Mouse (Mus musculus): ENCODE data around the gene Maml3. TPM values are rescaled to one million over a fixed set of nuclear protein-coding genes. Genes with fewer than 3 reads are reported as not detected.

Maml3 gene
- polyA plus RNA-seq, 1 experiment from 2014 or later = 0.65 TPM

DNA sequence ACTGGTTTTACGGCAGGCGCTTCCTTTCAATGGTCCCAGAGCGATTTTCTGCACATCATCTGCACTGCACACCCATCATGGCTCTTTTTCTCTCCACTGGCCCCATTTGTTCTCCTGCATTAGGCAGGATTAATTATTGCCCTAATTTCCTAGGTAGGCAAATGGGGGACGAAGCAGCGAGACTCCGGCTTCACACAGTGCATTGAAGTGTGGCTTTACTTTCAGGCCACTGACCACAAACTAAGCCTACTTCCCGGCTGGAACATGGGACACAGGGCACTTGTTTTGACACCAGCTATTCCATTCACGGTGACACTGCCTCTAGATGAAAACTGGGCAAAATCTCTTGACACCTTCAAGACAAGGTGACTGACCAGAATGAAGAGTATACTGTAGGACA, 358.1 kb downstream of the Maml3 start:
- H3K9me3 ChIP-seq (ENCODE audit: low read length) = no peaks in the 10 kb centered on the region
- WGBS (ENCODE audit: insufficient replicate concordance) = 89% methylated on average over 8 of the region's 8 CpGs
- no peak overlapping the region for H3K4me3 ChIP-seq (ENCODE audit: low read depth, low read length)
- no peaks in the 10 kb centered on the region for H3K36me3 ChIP-seq (replicated peaks; ENCODE audit: insufficient read depth, low read length)
- no peak overlapping the region for H3K27ac ChIP-seq (ENCODE audit: low read depth)
- H3K4me2 ChIP-seq (ENCODE audit: low read depth, low read length) = no peak overlapping the region
- no peak for DNase-seq
- H3K9ac ChIP-seq (replicated peaks) = no peak overlapping the region
- ATAC-seq = no peak
- peaks cover 38% of the 10 kb centered on the region for H3K4me1 ChIP-seq (ENCODE audit: insufficient read depth)
- no peaks in the 10 kb centered on the region for H3K27me3 ChIP-seq (ENCODE audit: insufficient read depth, low read length)
- TF ChIP-seq EP300 (IDR thresholded peaks at IDR 0.05; ENCODE audit: low read depth) (no peak), CTCF (IDR thresholded peaks at IDR 0.05; ENCODE audit: low read depth) (no peak)

- 0 out of 2 replicates have a peak, but pooled peaks have one; percentile 4 for TF ChIP-seq EP300 (IDR thresholded peaks at IDR 0.05; ENCODE audit: low read depth)
- TF ChIP-seq CTCF (IDR thresholded peaks at IDR 0.05; ENCODE audit: low read depth) = no peak
- DNase-seq = no peak
- H3K27ac ChIP-seq (ENCODE audit: low read depth) = peak overlapping the region; percentile 82
- no peak overlapping the region for H3K9ac ChIP-seq (replicated peaks)
- no peaks in the 10 kb centered on the region for H3K36me3 ChIP-seq (replicated peaks; ENCODE audit: insufficient read depth, low read length)
- H3K4me2 ChIP-seq (ENCODE audit: low read depth, low read length) = peak overlapping the region; percentile 55
- H3K4me1 ChIP-seq (ENCODE audit: insufficient read depth) = peaks cover 35% of the 10 kb centered on the region
- H3K27me3 ChIP-seq (ENCODE audit: insufficient read depth, low read length) = no peaks in the 10 kb centered on the region
- WGBS (ENCODE audit: insufficient replicate concordance) = 30% methylated on average over 8 of the region's 8 CpGs
- no peak overlapping the region for H3K4me3 ChIP-seq (ENCODE audit: low read depth, low read length)
- ATAC-seq = peak; percentile 13
- no peaks in the 10 kb centered on the region for H3K9me3 ChIP-seq (ENCODE audit: low read length)
Measured at GRCm38 (mm10) chr3:51745162-51745561, 359.7 kb downstream of the Maml3 start.

GRCm38 (mm10) chr3:51744339-51744759, 360.5 kb downstream of the Maml3 start:
- TF ChIP-seq CTCF (IDR thresholded peaks at IDR 0.05; ENCODE audit: low read depth) (no peak), EP300 (IDR thresholded peaks at IDR 0.05; ENCODE audit: low read depth) (peak; percentile 87)
- 10% methylated on average over 4 of the region's 4 CpGs for WGBS (ENCODE audit: insufficient replicate concordance)
- peak overlapping the region; percentile 55 for H3K4me2 ChIP-seq (ENCODE audit: low read depth, low read length)
- no peak overlapping the region for H3K9ac ChIP-seq (replicated peaks)
- no peak overlapping the region for H3K4me3 ChIP-seq (ENCODE audit: low read depth, low read length)
- no peaks in the 10 kb centered on the region for H3K27me3 ChIP-seq (ENCODE audit: insufficient read depth, low read length)
- ATAC-seq = peak; percentile 95
- no peaks in the 10 kb centered on the region for H3K36me3 ChIP-seq (replicated peaks; ENCODE audit: insufficient read depth, low read length)
- no peaks in the 10 kb centered on the region for H3K9me3 ChIP-seq (ENCODE audit: low read length)
- H3K27ac ChIP-seq (ENCODE audit: low read depth) = peak overlapping the region; percentile 82
- DNase-seq = peak; percentile 47
- peaks cover 29% of the 10 kb centered on the region for H3K4me1 ChIP-seq (ENCODE audit: insufficient read depth)

- DNase-seq = no peak
- H3K27me3 ChIP-seq (ENCODE audit: insufficient read depth, low read length) = no peaks in the 10 kb centered on the region
- no peak overlapping the region for H3K4me3 ChIP-seq (ENCODE audit: low read depth, low read length)
- no peak for ATAC-seq
- H3K36me3 ChIP-seq (replicated peaks; ENCODE audit: insufficient read depth, low read length) = no peaks in the 10 kb centered on the region
- TF ChIP-seq CTCF (IDR thresholded peaks at IDR 0.05; ENCODE audit: low read depth) = no peak
- no peak for TF ChIP-seq EP300 (IDR thresholded peaks at IDR 0.05; ENCODE audit: low read depth)
- no peak overlapping the region for H3K4me2 ChIP-seq (ENCODE audit: low read depth, low read length)
- H3K27ac ChIP-seq (ENCODE audit: low read depth) = no peak overlapping the region
- H3K9ac ChIP-seq (replicated peaks) = no peak overlapping the region
- 49% methylated on average over 6 of the region's 6 CpGs for WGBS (ENCODE audit: insufficient replicate concordance)
- H3K4me1 ChIP-seq (ENCODE audit: insufficient read depth) = peaks cover 28% of the 10 kb centered on the region
- H3K9me3 ChIP-seq (ENCODE audit: low read length) = no peaks in the 10 kb centered on the region
Measured at GRCm38 (mm10) chr3:51742405-51742804, 362.5 kb downstream of the Maml3 start.

GRCm38 (mm10) chr3:51741824-51742223, 363.1 kb downstream of the Maml3 start:
- H3K4me1 ChIP-seq (ENCODE audit: insufficient read depth) = peaks cover 28% of the 10 kb centered on the region
- H3K4me3 ChIP-seq (ENCODE audit: low read depth, low read length) = no peak overlapping the region

DNA sequence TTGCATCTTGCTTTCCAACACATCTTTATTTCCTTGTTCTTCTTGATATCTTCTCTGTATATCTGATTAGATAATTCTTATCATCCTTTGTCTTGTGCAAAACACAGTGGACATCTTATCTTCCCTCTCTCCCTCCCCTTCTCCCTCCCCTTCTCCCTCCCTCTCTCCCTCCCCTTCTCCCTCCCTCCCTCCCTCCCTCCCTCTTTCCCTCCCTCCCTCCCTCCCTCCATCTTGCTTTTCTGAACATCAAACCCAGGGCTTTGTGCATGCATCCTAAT, 365.1 kb downstream of the Maml3 start:
- Histone ChIP-seq H3K4me1 (ENCODE audit: insufficient read depth) (peaks cover 20% of the 10 kb centered on the region), H3K4me2 (ENCODE audit: low read depth, low read length) (no peak overlapping the region), H3K9ac (replicated peaks) (no peak overlapping the region), H3K4me3 (ENCODE audit: low read depth, low read length) (no peak overlapping the region), H3K9me3 (ENCODE audit: low read length) (no peaks in the 10 kb centered on the region), H3K27me3 (ENCODE audit: insufficient read depth, low read length) (no peaks in the 10 kb centered on the region), H3K27ac (ENCODE audit: low read depth) (no peak overlapping the region), H3K36me3 (replicated peaks; ENCODE audit: insufficient read depth, low read length) (no peaks in the 10 kb centered on the region)
- TF ChIP-seq EP300 (IDR thresholded peaks at IDR 0.05; ENCODE audit: low read depth) (no peak), CTCF (IDR thresholded peaks at IDR 0.05; ENCODE audit: low read depth) (no peak)
- DNase-seq (no peak), ATAC-seq (no peak)

More at GRCm38 (mm10) chr3:51741824-51742223, 363.1 kb downstream of the Maml3 start:
- WGBS (ENCODE audit: insufficient replicate concordance) = 81% methylated on average over 10 of the region's 10 CpGs
- ATAC-seq = no peak
- DNase-seq = no peak
- Histone ChIP-seq H3K4me2 (ENCODE audit: low read depth, low read length) (no peak overlapping the region), H3K9me3 (ENCODE audit: low read length) (no peaks in the 10 kb centered on the region), H3K9ac (replicated peaks) (no peak overlapping the region), H3K36me3 (replicated peaks; ENCODE audit: insufficient read depth, low read length) (no peaks in the 10 kb centered on the region), H3K27ac (ENCODE audit: low read depth) (no peak overlapping the region), H3K27me3 (ENCODE audit: insufficient read depth, low read length) (no peaks in the 10 kb centered on the region)
- TF ChIP-seq CTCF (IDR thresholded peaks at IDR 0.05; ENCODE audit: low read depth) (no peak), EP300 (IDR thresholded peaks at IDR 0.05; ENCODE audit: low read depth) (no peak)
